Mouse (Mus musculus) G1E (cell line): ENCODE results near the gene Rhbdd2. TPM values are rescaled to one million over a fixed set of nuclear protein-coding genes. Genes with fewer than 3 reads are reported as not detected.

Experiments used
- ATAC-seq: 2 replicates; pipeline ENCODE4 v1.8.0; 2016; ENCODE audit warnings: mild to moderate bottlenecking; ENCODE audit not compliant: insufficient number of reproducible peaks, poor library complexity, low FRiP score, severe bottlenecking; ENCODE audit errors: extremely low read depth
- DNase-seq: peaks from one replicate; pipeline ENCODE4 v3.0.0; 2012; ENCODE audit warnings: low spot score
- H3K27me3 ChIP-seq: 2 replicates; pipeline ENCODE4 v1.6.1; 2012; ENCODE audit warnings: mild to moderate bottlenecking, low read length, inconsistent platforms; ENCODE audit not compliant: insufficient read depth
- H3K36me3 ChIP-seq: replicated peaks from 2 replicates; pipeline ENCODE3; 2012; ENCODE audit warnings: mild to moderate bottlenecking, inconsistent platforms
- H3K4me1 ChIP-seq: 2 replicates; pipeline ENCODE4 v1.6.1; 2012; ENCODE audit warnings: low read depth, low read length, inconsistent platforms, mixed read lengths; ENCODE audit not compliant: insufficient read depth
- H3K4me3 ChIP-seq: 2 replicates; pipeline ENCODE4 v1.5.1; 2012; ENCODE audit warnings: low read depth, mild to moderate bottlenecking, inconsistent platforms, low read length, moderate library complexity, mixed read lengths
- H3K9me3 ChIP-seq: replicated peaks from 2 replicates; pipeline ENCODE4 v1.6.1; 2012; ENCODE audit warnings: inconsistent platforms
- CTCF ChIP-seq: IDR thresholded peaks from 2 replicates; pipeline ENCODE4 v1.5.1; 2012; ENCODE audit warnings: low read depth, low read length, inconsistent platforms, mixed read lengths
- GATA1 ChIP-seq: IDR thresholded peaks from 2 replicates; pipeline ENCODE4 v1.6.1; 2012; ENCODE audit warnings: borderline replicate concordance, low read length, inconsistent platforms, mixed read lengths
- GATA2 ChIP-seq: IDR thresholded peaks from 2 replicates; pipeline ENCODE4 v1.6.1; 2012; ENCODE audit warnings: low read depth, low read length, inconsistent platforms, borderline replicate concordance
- POLR2AphosphoS5 ChIP-seq: IDR thresholded peaks from 2 replicates; pipeline ENCODE4 v1.6.1; 2012; ENCODE audit warnings: low read depth, low read length, inconsistent platforms; ENCODE audit not compliant: insufficient replicate concordance
- TAL1 ChIP-seq: conservative IDR thresholded peaks from 2 replicates; pipeline ENCODE4 v1.6.1; 2012; ENCODE audit warnings: low read depth, low read length, inconsistent platforms, mixed read lengths
- polyA plus RNA-seq: library from polyadenylated mRNA; stranded (reverse); fragments of >175 nt; gene quantifications from 2 replicates; pipeline ENCODE4 v1.2.3, GENCODE M21; 2012
- total RNA-seq, 2 experiments: library from RNA; stranded (forward) in 1 of 2; stranded (reverse) in 1 of 2; fragments of 200-1000 nt in 1 of 2; fragments of >200 nt in 1 of 2; fragmentation: Nextera tagmentation in 1 of 2; gene quantifications; 2 replicates each; pipeline ENCODE4 v1.2.3; 2014 to 2017

Gene Rhbdd2
- total and polyA plus RNA-seq, 3 experiments, result 6.3 to 21.1 (median 9.8) TPM

DNA sequence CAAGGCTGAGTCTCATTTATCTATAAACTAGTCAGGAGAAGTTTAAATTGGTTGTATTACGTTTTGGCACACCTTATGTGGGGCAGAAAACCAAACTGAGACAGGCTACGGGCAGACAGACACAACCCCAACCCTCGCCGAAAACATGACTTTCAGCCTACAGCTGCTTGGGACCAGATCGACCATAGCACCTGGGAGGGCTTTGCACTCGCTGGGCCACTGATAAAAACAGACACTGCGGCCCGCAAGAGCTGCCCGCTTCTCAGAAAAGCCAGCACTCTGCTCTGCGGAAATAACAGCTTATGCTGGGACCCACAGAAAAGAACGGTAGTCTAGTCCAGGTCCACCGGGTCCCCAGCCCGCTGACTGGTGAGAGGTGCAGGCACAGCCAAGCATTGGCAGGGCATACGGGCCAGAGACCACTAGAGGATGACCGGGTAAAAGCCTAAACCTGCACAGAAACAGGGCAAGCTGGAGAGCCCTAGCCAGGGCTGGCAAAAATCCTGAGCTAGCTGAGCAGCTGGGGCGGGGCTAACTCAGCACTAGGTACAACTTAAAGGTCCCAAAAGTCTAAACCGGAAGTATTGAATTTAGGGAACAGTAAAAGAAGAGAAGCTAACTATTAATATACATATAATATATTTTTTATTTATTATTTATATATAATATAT, 25.4 kb downstream of the Rhbdd2 start:
- TF ChIP-seq TAL1 (no peak), GATA2 (no peak), POLR2AphosphoS5 (no peak), CTCF (no peak), GATA1 (no peak)
- peaks cover 28% of the 10 kb centered on the region for H3K27me3 ChIP-seq
- no peak overlapping the region; the same call in 1 of the 2 replicates for H3K4me3 ChIP-seq
- peak; percentile 17 for DNase-seq
- no peak; the same call in 1 of the 2 replicates for ATAC-seq
- H3K9me3 ChIP-seq, result no peaks in the 10 kb centered on the region
- H3K4me1 ChIP-seq, result 0 out of 2 replicates have a peak, but pooled peaks cover 4% of the 10 kb centered on the region
- no peaks in the 10 kb centered on the region for H3K36me3 ChIP-seq

GRCm38 (mm10) chr5:135659956-135660355, 27.5 kb downstream of the Rhbdd2 start:
- peaks cover 26% of the 10 kb centered on the region for H3K27me3 ChIP-seq

DNA sequence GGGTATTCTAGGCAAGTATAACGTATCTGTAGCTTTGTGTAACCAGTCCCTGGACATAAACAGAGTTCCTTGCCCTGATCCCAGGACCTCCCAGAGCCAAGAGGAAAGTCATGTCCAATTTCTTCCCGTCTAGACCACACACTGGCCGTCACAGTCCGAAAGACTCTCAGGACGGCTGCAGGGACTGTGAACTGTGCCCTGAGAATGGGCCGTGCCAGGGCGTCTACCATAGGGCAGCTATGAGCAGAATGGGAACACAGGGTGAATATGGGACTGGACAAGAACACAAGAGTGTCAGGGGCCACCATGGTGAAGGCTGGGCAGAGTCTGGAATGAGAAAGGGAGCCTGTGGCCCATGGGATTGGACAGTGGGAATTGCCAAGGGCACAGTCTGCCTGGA, 28.1 kb downstream of the Rhbdd2 start:
- no peaks in the 10 kb centered on the region for H3K9me3 ChIP-seq
- no peak for TF ChIP-seq TAL1
- TF ChIP-seq GATA2, result no peak
- TF ChIP-seq POLR2AphosphoS5, result no peak
- TF ChIP-seq CTCF, result no peak
- no peak for TF ChIP-seq GATA1
- no peak for DNase-seq
- H3K4me1 ChIP-seq, result 0 out of 2 replicates have a peak, but pooled peaks cover 4% of the 10 kb centered on the region
- peaks cover 26% of the 10 kb centered on the region for H3K27me3 ChIP-seq
- no peak for ATAC-seq
- no peaks in the 10 kb centered on the region for H3K36me3 ChIP-seq
- H3K4me3 ChIP-seq, result no peak overlapping the region

More at GRCm38 (mm10) chr5:135659956-135660355, 27.5 kb downstream of the Rhbdd2 start:
- Histone ChIP-seq H3K36me3 (no peaks in the 10 kb centered on the region), H3K4me3 (no peak overlapping the region), H3K9me3 (no peaks in the 10 kb centered on the region), H3K4me1 (0 out of 2 replicates have a peak, but pooled peaks cover 4% of the 10 kb centered on the region)
- DNase-seq (no peak), ATAC-seq (no peak)
- no peak for TF ChIP-seq TAL1
- TF ChIP-seq GATA2, result no peak
- TF ChIP-seq CTCF, result no peak
- no peak for TF ChIP-seq POLR2AphosphoS5
- no peak for TF ChIP-seq GATA1

DNA sequence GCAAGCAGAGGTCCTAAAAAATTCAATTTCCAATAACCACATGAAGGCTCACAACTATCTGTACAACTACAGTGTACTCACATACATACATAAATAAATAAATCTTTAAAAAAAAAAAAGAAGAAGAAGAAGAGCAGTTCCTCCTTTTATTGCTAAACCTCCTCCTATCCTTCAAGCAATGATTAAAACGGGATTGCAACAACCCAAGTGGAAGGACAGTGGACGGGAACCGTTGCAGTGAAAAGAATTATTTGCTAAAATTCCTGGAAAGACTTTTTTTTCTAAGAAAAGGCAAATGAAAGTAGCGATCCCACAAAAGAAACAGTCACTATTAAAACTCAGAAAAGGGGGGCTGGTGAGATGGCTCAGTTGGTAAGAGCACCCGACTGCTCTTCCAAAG, 34.5 kb downstream of the Rhbdd2 start:
- no peak for ATAC-seq
- TF ChIP-seq GATA1, result no peak
- TF ChIP-seq CTCF, result no peak
- no peak for TF ChIP-seq POLR2AphosphoS5
- TF ChIP-seq GATA2, result no peak
- TF ChIP-seq TAL1, result no peak

DNA sequence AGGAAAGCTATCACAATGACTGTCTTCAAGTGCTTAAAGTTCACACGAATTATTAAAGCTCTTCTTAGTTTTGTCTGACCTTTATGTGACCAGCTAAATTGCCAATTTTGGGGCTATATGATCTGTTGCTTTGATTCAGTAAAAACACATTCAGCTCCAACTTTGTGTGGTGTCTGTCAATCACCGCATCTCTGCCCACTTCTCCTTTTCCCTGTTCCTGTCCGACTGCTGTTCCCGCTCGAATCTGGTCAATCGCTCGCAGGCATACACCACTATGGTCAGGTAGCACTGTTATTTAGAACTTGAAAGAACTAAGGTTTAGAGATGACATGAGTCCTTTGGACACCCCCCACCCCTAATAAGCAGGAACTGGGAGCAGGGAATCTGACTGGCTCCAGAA, 35.7 kb downstream of the Rhbdd2 start:
- Histone ChIP-seq H3K4me3 (no peak overlapping the region), H3K27me3 (peaks cover 10% of the 10 kb centered on the region; the same call in 1 of the 2 replicates), H3K9me3 (no peaks in the 10 kb centered on the region), H3K36me3 (no peaks in the 10 kb centered on the region), H3K4me1 (peaks cover 6% of the 10 kb centered on the region)
- no peak for TF ChIP-seq POLR2AphosphoS5
- no peak for TF ChIP-seq GATA2
- no peak for TF ChIP-seq CTCF
- TF ChIP-seq TAL1, result no peak
- ATAC-seq, result no peak
- no peak for DNase-seq

More for the DNA sequence above, 34.5 kb downstream of the Rhbdd2 start:
- no peak overlapping the region for H3K4me3 ChIP-seq
- H3K9me3 ChIP-seq, result no peaks in the 10 kb centered on the region
- no peaks in the 10 kb centered on the region for H3K36me3 ChIP-seq
- H3K4me1 ChIP-seq, result peaks cover 6% of the 10 kb centered on the region
- peaks cover 10% of the 10 kb centered on the region; the same call in 1 of the 2 replicates for H3K27me3 ChIP-seq
- no peak for DNase-seq

GRCm38 (mm10) chr5:135669741-135670275, 37.4 kb downstream of the Rhbdd2 start, which contains the start of gene Por:
Gene Por (plus strand): TSS chr5:135670033.
- Histone ChIP-seq H3K4me3 (no peak within 1 kb of the TSS), H3K4me1 (peaks cover 7% of the 10 kb centered on the region), H3K36me3 (no peaks in the 10 kb centered on the region), H3K27me3 (peaks cover 5% of the 10 kb centered on the region; the same call in 1 of the 2 replicates), H3K9me3 (no peaks in the 10 kb centered on the region)
- TF ChIP-seq GATA1, result no peak
- no peak for TF ChIP-seq POLR2AphosphoS5
- no peak for TF ChIP-seq GATA2
- no peak for TF ChIP-seq TAL1
- TF ChIP-seq CTCF, result no peak
- DNase-seq, result peak; percentile 55
- peak; percentile 45 for ATAC-seq
